Mouse (Mus musculus) forebrain, embryonic 12.5 days (tissue): ENCODE measurements around the gene Noa1. TPM values are rescaled to one million over a fixed set of nuclear protein-coding genes. Genes with fewer than 3 reads are reported as not detected.
A peak's percentile ranks its signal among the peaks of the same experiment; 100 is the strongest.

Experiments
- ATAC-seq: fragments of 200-750 bp; cut with Nextera tagmentation; 2 replicates; pipeline ENCODE4 v1.8.0; 2017; ENCODE audit warnings: moderate TSS enrichment; ENCODE audit not compliant: low FRiP score
- H3K27ac ChIP-seq: fragments of 300-500 bp; sonication (generic); 2 replicates; pipeline ENCODE4 v1.5.1; 2016; ENCODE audit warnings: mild to moderate bottlenecking
- H3K27me3 ChIP-seq: fragments of 300-500 bp; sonication (generic); 2 replicates; pipeline ENCODE4 v1.6.1; 2016; ENCODE audit warnings: mild to moderate bottlenecking
- H3K36me3 ChIP-seq: fragments of 300-500 bp; sonication (generic); replicated peaks from 2 replicates; pipeline ENCODE4 v1.6.1; 2016; ENCODE audit warnings: mild to moderate bottlenecking
- H3K4me1 ChIP-seq: fragments of 300-500 bp; sonication (generic); 2 replicates; pipeline ENCODE4 v1.6.1; 2016
- H3K4me2 ChIP-seq: fragments of 300-500 bp; sonication (generic); 2 replicates; pipeline ENCODE4 v1.6.1; 2016; ENCODE audit warnings: mild to moderate bottlenecking, moderate library complexity
- H3K4me3 ChIP-seq: fragments of 300-500 bp; sonication (generic); replicated peaks from 2 replicates; pipeline ENCODE4 v1.5.1; 2016; ENCODE audit warnings: mild to moderate bottlenecking
- H3K9ac ChIP-seq: fragments of 300-500 bp; sonication (generic); 2 replicates; pipeline ENCODE4 v1.6.1; 2016; ENCODE audit warnings: mild to moderate bottlenecking
- H3K9me3 ChIP-seq: fragments of 300-500 bp; sonication (generic); 2 replicates; pipeline ENCODE4 v1.6.1; 2016
- WGBS: fragments of 180-500 bp; shearing (Covaris S2); methylation state at CpG from one replicate; pipeline ENCODE4 v1.1.7; 2016; 5-methylcytosine and 5-hydroxymethylcytosine counted together
- polyA plus RNA-seq: library from polyadenylated mRNA; unstranded; fragments of >200 nt; fragmentation: Nextera tagmentation; extraction: Ambion mirVana; gene quantifications from 2 replicates; pipeline ENCODE4 v1.2.1, GENCODE M21; 2016

Noa1 gene
- polyA plus RNA-seq, 1 experiment from 2014 or later: 37.5 TPM

DNA sequence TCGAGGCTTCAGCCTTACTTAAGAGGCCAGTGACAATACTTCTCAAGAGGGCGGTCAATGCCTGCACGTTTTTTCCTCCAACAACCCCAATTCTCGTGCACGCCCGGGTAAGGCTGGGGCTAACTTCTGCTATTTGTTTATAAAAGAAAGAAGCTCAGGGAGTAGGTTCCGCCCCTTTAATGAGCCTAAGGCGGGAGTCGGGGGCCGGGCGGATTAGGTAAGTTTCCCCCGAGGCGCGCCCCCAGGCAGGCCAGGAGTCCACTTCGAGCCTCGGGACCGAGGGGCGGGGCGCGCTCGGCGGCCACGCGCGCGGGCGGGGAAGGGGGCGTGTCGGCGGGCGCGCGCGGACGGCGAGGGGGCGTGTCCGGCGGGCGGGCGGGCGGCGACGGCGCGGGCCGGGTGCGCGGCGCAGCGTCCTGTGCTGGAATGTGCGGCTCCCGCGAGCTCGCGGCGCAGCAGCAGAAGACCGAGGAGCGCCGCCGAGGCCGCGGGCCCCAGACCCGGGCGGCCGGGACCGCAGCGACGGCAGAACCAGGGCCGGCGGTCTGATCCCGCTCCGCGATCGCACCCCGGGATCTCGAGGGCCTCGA lies 44.7 kb downstream of the Noa1 start, which contains the start of gene Rest:
Rest (plus strand) TSS at position 411 of the 590 bp plus-strand sequence.
- Histone ChIP-seq H3K4me2 (peak within 1 kb of the TSS; percentile 75), H3K9ac (peak within 1 kb of the TSS; percentile 95), H3K27me3 (peaks cover 16% of the 10 kb centered on the region; the same call in 1 of the 2 replicates), H3K9me3 (no peaks in the 10 kb centered on the region), H3K36me3 (peaks cover 22% of the 10 kb centered on the region), H3K27ac (peak within 1 kb of the TSS; percentile 93), H3K4me1 (peaks cover 25% of the 10 kb centered on the region), H3K4me3 (peak within 1 kb of the TSS; percentile 98)
- under 1% methylated on average over 48 of the region's 78 CpGs for WGBS
- ATAC-seq: peak; percentile 89

- Histone ChIP-seq H3K9me3 (no peaks in the 10 kb centered on the region), H3K4me3 (no peak overlapping the region), H3K9ac (no peak overlapping the region), H3K36me3 (no peaks in the 10 kb centered on the region), H3K27me3 (peaks cover 21% of the 10 kb centered on the region; the same call in 1 of the 2 replicates), H3K4me2 (no peak overlapping the region), H3K4me1 (peaks cover 21% of the 10 kb centered on the region), H3K27ac (no peak overlapping the region)
- 15% methylated on average over 5 of the region's 5 CpGs for WGBS
- ATAC-seq: no peak
Observed at GRCm38 (mm10) chr5:77262105-77262504, 47.8 kb downstream of the Noa1 start.

DNA sequence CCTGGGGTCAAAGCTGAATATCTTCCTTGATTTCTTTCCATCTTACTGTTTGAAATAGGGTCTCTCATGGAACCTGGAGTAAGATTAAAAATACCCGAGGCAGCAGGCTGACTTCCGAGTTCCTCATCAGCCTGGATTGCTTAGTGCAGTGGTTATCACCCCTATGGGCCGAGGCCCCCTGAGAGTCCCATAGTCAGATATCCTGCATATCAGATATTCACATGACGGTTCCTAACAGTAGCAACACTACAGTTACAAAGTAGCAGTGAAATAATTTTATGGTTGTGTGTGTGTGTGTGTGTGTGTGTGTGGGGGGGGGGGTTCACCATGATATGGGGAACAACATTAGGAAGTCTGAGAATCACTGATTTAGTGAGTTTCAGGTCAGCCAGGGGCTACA lies 48.7 kb downstream of the Noa1 start:
- H3K27me3 ChIP-seq: peaks cover 21% of the 10 kb centered on the region; the same call in 1 of the 2 replicates
- H3K27ac ChIP-seq: no peak overlapping the region
- 80% methylated on average over 4 of the region's 4 CpGs for WGBS
- no peaks in the 10 kb centered on the region for H3K36me3 ChIP-seq
- H3K4me2 ChIP-seq: no peak overlapping the region
- no peak overlapping the region for H3K4me3 ChIP-seq
- H3K4me1 ChIP-seq: peaks cover 16% of the 10 kb centered on the region
- ATAC-seq: no peak
- H3K9ac ChIP-seq: no peak overlapping the region
- no peaks in the 10 kb centered on the region for H3K9me3 ChIP-seq

DNA sequence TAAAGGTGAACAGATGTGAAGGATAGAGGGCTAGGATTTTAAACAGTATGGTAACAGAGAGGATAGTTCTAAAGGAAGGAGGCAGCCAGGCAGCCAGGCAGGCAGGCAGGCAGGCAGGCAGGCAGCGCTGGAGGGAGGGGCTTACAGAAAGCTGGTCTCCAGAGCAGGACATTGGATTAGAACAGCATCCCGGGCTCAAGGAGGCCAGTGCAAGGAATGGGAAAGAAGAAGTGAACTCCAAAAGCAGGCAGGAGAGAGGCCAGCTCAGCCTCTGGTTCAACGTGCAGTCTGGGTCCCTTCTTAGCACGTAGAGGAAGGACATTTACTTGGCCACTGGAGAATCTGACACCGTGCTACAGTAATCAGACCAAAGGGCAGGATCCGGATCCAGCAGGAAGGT lies 49.7 kb downstream of the Noa1 start:
- Histone ChIP-seq H3K9me3 (no peaks in the 10 kb centered on the region), H3K27ac (no peak overlapping the region), H3K4me2 (no peak overlapping the region), H3K27me3 (peaks cover 21% of the 10 kb centered on the region; the same call in 1 of the 2 replicates), H3K4me1 (peaks cover 16% of the 10 kb centered on the region), H3K9ac (no peak overlapping the region), H3K4me3 (no peak overlapping the region), H3K36me3 (no peaks in the 10 kb centered on the region)
- 62% methylated on average over 6 of the region's 6 CpGs for WGBS
- no peak for ATAC-seq

DNA sequence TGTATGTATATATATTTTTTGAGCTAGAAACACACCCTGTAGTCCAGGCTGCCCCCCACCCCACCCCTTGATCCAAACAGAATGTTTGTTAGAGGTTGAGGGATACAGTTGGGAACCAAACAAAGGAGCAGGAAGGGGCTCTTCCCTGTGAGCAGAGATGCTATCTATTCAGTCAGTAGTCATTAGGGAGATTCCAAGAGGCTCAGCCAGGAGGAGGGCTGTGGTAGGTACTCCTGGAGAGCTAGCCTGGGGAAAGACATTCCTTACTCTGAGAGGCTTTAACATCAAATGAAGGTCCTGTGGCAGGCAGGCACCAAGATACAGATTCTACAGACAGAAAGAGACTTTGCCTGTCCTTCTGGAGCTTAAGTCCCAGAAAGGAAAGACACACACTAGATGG lies 50.6 kb downstream of the Noa1 start:
- peaks cover 21% of the 10 kb centered on the region; the same call in 1 of the 2 replicates for H3K27me3 ChIP-seq
- H3K4me2 ChIP-seq: no peak overlapping the region
- H3K4me1 ChIP-seq: peaks cover 16% of the 10 kb centered on the region
- no peak overlapping the region for H3K4me3 ChIP-seq
- no peak overlapping the region for H3K9ac ChIP-seq
- ATAC-seq: no peak
- H3K9me3 ChIP-seq: no peaks in the 10 kb centered on the region
- no peak overlapping the region for H3K27ac ChIP-seq
- H3K36me3 ChIP-seq: no peaks in the 10 kb centered on the region

DNA sequence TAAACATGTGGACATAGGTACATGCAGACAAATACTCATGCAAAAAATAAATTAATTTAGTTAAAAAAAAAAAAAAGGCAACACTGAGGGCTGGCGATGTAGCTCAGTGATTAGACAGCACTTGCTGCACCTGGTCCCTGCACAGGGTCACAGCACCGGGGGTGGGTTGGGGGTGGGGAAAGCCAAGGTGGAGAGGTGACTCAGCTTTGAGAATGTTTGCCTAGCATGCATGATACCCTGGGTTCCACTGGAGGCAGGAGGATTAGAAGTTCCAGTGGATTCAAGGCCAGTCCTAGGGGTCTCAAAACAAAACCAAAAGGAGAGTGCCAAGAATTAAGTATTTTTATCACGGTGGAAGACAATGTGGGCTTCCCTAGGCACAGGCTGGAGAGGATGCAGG lies 52.3 kb downstream of the Noa1 start:
- H3K27ac ChIP-seq: no peak overlapping the region
- H3K27me3 ChIP-seq: peaks cover 15% of the 10 kb centered on the region; the same call in 1 of the 2 replicates
- no peak for ATAC-seq
- 83% methylated on average over 3 of the region's 3 CpGs for WGBS
- peaks cover 16% of the 10 kb centered on the region for H3K4me1 ChIP-seq
- H3K9me3 ChIP-seq: no peaks in the 10 kb centered on the region
- no peak overlapping the region for H3K4me3 ChIP-seq
- no peak overlapping the region for H3K9ac ChIP-seq
- no peaks in the 10 kb centered on the region for H3K36me3 ChIP-seq
- no peak overlapping the region for H3K4me2 ChIP-seq

GRCm38 (mm10) chr5:77254402-77254801 lies 55.5 kb downstream of the Noa1 start:
- 75% methylated on average over 3 of the region's 3 CpGs for WGBS
- Histone ChIP-seq H3K27ac (no peak overlapping the region), H3K9ac (no peak overlapping the region), H3K27me3 (0 out of 2 replicates have a peak, but pooled peaks cover 3% of the 10 kb centered on the region), H3K4me3 (no peak overlapping the region), H3K9me3 (no peaks in the 10 kb centered on the region), H3K36me3 (no peaks in the 10 kb centered on the region), H3K4me1 (no peaks in the 10 kb centered on the region), H3K4me2 (no peak overlapping the region)
- no peak for ATAC-seq

DNA sequence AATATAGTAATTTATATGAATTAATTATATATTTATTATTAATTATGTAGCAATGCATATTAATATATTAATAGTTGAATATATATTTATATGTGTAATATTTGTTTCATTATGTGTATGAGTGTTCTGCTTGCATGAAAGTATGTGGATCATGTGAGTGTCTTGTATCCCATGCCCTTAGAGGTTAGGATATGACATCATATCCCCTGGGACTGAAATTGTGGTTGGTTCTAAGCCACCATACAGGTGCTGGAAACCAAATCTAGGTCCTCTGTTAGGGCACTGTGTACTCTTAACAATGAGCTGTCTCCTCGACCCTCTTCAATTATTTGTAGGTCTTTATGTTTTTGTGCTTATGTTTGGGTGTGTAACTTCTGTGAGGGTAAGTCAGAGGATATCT lies 56.7 kb downstream of the Noa1 start:
- Histone ChIP-seq H3K9ac (no peak overlapping the region), H3K4me3 (no peak overlapping the region), H3K27me3 (no peaks in the 10 kb centered on the region), H3K9me3 (no peaks in the 10 kb centered on the region), H3K4me2 (no peak overlapping the region), H3K36me3 (no peaks in the 10 kb centered on the region), H3K27ac (no peak overlapping the region), H3K4me1 (no peaks in the 10 kb centered on the region)
- 63% methylated on average over 1 of the region's 1 CpGs for WGBS
- no peak for ATAC-seq

DNA sequence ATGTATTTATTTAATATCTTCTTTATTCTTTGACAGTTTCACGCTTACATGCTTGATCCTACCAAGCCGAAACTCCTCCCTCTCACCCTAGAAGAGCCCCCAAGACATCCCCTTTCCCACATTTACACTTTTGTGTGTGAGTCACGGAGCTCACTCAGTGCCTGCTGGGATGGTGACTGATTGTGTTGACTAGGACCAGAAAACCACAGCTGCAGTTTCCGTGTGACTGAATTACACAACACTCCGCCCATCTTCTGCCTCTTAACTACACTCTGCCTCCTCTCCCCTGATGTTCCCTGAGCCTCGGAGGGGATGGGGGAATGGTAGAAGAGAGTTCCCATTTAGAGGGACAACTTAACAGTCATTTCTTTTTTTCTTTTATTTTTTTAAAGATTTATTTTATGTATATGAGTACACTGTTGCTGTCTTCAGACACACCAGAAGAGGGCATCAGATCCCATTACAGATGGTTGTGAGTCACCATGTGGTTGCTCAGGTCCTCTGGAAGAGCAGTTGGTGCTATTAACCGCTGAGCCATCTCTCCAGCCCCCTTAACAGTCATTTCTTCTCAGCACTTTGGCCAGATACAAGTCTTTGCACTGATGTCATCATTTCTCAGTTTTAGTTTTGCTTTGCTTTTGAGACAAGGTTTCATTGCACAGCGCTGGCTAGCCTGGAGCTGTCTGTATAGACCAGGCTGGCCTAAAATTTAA lies 57.6 kb downstream of the Noa1 start:
- Histone ChIP-seq H3K4me3 (no peak overlapping the region), H3K9me3 (no peaks in the 10 kb centered on the region), H3K9ac (no peak overlapping the region), H3K27ac (no peak overlapping the region), H3K4me1 (no peaks in the 10 kb centered on the region), H3K36me3 (no peaks in the 10 kb centered on the region), H3K27me3 (no peaks in the 10 kb centered on the region), H3K4me2 (no peak overlapping the region)
- 64% methylated on average over 8 of the region's 8 CpGs for WGBS
- ATAC-seq: no peak

DNA sequence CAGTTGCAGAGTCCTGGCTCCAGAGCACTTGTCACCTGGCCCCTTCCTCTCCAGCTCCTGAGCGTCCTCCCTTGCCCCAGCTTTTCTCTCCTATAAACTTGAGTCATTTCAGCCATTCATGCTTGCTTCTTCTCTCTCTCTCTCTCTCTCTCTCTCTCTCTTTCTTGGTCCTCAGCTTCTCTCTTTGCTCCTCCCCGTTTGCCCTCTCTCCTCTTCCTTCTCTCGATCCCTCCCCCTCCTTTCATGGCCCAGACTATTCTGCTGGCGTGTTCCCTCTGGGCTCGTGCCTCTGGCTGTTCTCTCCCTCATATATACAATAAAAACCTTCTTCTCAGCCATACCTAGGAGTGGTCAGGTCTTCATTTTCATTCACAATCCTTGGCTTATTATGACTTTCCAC lies 58.2 kb downstream of the Noa1 start:
- no peak overlapping the region for H3K9ac ChIP-seq
- no peak overlapping the region for H3K4me3 ChIP-seq
- H3K36me3 ChIP-seq: no peaks in the 10 kb centered on the region
- H3K9me3 ChIP-seq: no peaks in the 10 kb centered on the region
- no peak overlapping the region for H3K4me2 ChIP-seq
- H3K4me1 ChIP-seq: no peaks in the 10 kb centered on the region
- H3K27me3 ChIP-seq: no peaks in the 10 kb centered on the region
- WGBS: 51% methylated on average over 5 of the region's 5 CpGs
- H3K27ac ChIP-seq: no peak overlapping the region
- ATAC-seq: no peak

DNA sequence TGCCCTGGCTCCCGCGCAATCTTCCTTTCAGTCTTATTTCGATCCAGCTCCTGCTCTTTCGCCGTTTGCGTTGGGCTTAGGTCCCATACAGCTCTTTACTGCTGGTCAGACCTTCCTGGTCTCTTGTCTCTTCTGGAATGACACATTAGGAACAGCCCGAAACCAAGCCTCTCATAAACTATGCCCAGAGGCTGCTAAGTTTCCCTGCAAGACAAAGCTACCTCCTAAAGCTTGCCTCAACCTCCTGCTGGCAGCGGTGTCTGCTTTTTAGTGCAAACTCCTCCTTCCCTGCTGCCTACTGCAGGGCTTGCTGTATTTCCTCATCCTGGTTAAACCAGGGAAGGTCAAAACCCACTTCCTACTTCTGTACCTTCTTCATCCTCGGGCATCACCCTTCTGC lies 59.8 kb downstream of the Noa1 start:
- no peak for ATAC-seq
- no peaks in the 10 kb centered on the region for H3K27me3 ChIP-seq
- no peak overlapping the region for H3K4me3 ChIP-seq
- no peaks in the 10 kb centered on the region for H3K36me3 ChIP-seq
- peaks cover 9% of the 10 kb centered on the region for H3K4me1 ChIP-seq
- H3K4me2 ChIP-seq: no peak overlapping the region
- no peaks in the 10 kb centered on the region for H3K9me3 ChIP-seq
- no peak overlapping the region for H3K27ac ChIP-seq
- H3K9ac ChIP-seq: no peak overlapping the region
- WGBS: 71% methylated on average over 9 of the region's 9 CpGs

GRCm38 (mm10) chr5:77245787-77246671 lies 63.9 kb downstream of the Noa1 start:
- H3K27me3 ChIP-seq: no peaks in the 10 kb centered on the region
- peaks cover 12% of the 10 kb centered on the region for H3K4me1 ChIP-seq
- peak overlapping the region; percentile 3; the same call in 1 of the 2 replicates for H3K4me3 ChIP-seq
- H3K4me2 ChIP-seq: peak overlapping the region; percentile 39
- H3K27ac ChIP-seq: peak overlapping the region; percentile 54
- ATAC-seq: peak; percentile 68; the same call in 1 of the 2 replicates
- no peak overlapping the region for H3K9ac ChIP-seq
- no peaks in the 10 kb centered on the region for H3K9me3 ChIP-seq
- 23% methylated on average over 26 of the region's 26 CpGs for WGBS
- H3K36me3 ChIP-seq: no peaks in the 10 kb centered on the region
